Mouse (Mus musculus) hindbrain, embryonic 12.5 days (tissue): ENCODE results near the gene Ptcd2. TPM values are rescaled to one million over a fixed set of nuclear protein-coding genes. Genes with fewer than 3 reads are reported as not detected.
A peak's percentile ranks its signal among the peaks of the same experiment; 100 is the strongest.

Source experiments
- ATAC-seq: fragments of 200-750 bp; cut with Nextera tagmentation; 2 replicates; pipeline ENCODE4 v1.8.0; 2017; ENCODE audit warnings: moderate TSS enrichment; ENCODE audit not compliant: low FRiP score
- H3K27ac ChIP-seq: fragments of 300-500 bp; sonication (generic); 2 replicates; pipeline ENCODE4 v1.5.1; 2016; ENCODE audit warnings: mild to moderate bottlenecking
- H3K27me3 ChIP-seq: fragments of 300-500 bp; sonication (generic); 2 replicates; pipeline ENCODE4 v1.6.1; 2016; ENCODE audit warnings: mild to moderate bottlenecking
- H3K36me3 ChIP-seq: fragments of 300-500 bp; sonication (generic); 2 replicates; pipeline ENCODE4 v1.6.1; 2016; ENCODE audit warnings: mild to moderate bottlenecking
- H3K4me1 ChIP-seq: fragments of 300-500 bp; sonication (generic); 2 replicates; pipeline ENCODE4 v1.6.1; 2016
- H3K4me2 ChIP-seq: fragments of 300-500 bp; sonication (generic); replicated peaks from 2 replicates; pipeline ENCODE4 v1.6.1; 2016; ENCODE audit warnings: mild to moderate bottlenecking
- H3K4me3 ChIP-seq: fragments of 300-500 bp; sonication (generic); 2 replicates; pipeline ENCODE4 v1.5.1; 2016; ENCODE audit warnings: mild to moderate bottlenecking
- H3K9ac ChIP-seq: fragments of 300-500 bp; sonication (generic); 2 replicates; pipeline ENCODE4 v1.6.1; 2016; ENCODE audit warnings: mild to moderate bottlenecking, moderate library complexity
- H3K9me3 ChIP-seq: fragments of 300-500 bp; sonication (generic); replicated peaks from 2 replicates; pipeline ENCODE4 v1.6.1; 2016; ENCODE audit warnings: mild to moderate bottlenecking
- WGBS: fragments of 180-500 bp; shearing (Covaris S2); methylation state at CpG from one replicate; pipeline ENCODE4 v1.1.7; 2016; 5-methylcytosine and 5-hydroxymethylcytosine counted together
- polyA plus RNA-seq: library from polyadenylated mRNA; unstranded; fragments of >200 nt; fragmentation: Nextera tagmentation; extraction: Ambion mirVana; gene quantifications from 2 replicates; pipeline ENCODE4 v1.2.1, GENCODE M21; 2016

The Ptcd2 gene
- polyA plus RNA-seq, 1 experiment from 2014 or later: 46.2 TPM

- Histone ChIP-seq H3K27ac (no peak overlapping the region), H3K9ac (no peak overlapping the region), H3K36me3 (no peaks in the 10 kb centered on the region), H3K4me3 (no peak overlapping the region), H3K27me3 (no peaks in the 10 kb centered on the region), H3K9me3 (no peaks in the 10 kb centered on the region), H3K4me1 (0 out of 2 replicates have a peak, but pooled peaks cover 6% of the 10 kb centered on the region), H3K4me2 (no peak overlapping the region)
- 71% methylated on average over 4 of the region's 4 CpGs for WGBS
- ATAC-seq: no peak
Observed at GRCm38 (mm10) chr13:99374191-99374590, 29.7 kb upstream of the Ptcd2 start.

GRCm38 (mm10) chr13:99373684-99374083, 29.2 kb upstream of the Ptcd2 start:
- H3K27ac ChIP-seq: no peak overlapping the region
- ATAC-seq: no peak
- H3K9ac ChIP-seq: no peak overlapping the region
- no peaks in the 10 kb centered on the region for H3K36me3 ChIP-seq
- H3K4me3 ChIP-seq: no peak overlapping the region
- H3K27me3 ChIP-seq: no peaks in the 10 kb centered on the region
- 76% methylated on average over 7 of the region's 7 CpGs for WGBS
- H3K4me1 ChIP-seq: peaks cover 11% of the 10 kb centered on the region; the same call in 1 of the 2 replicates
- H3K4me2 ChIP-seq: no peak overlapping the region
- no peaks in the 10 kb centered on the region for H3K9me3 ChIP-seq

- no peaks in the 10 kb centered on the region for H3K9me3 ChIP-seq
- no peak for ATAC-seq
- H3K36me3 ChIP-seq: 0 out of 2 replicates have a peak, but pooled peaks cover 5% of the 10 kb centered on the region
- no peak overlapping the region for H3K4me2 ChIP-seq
- no peaks in the 10 kb centered on the region for H3K27me3 ChIP-seq
- H3K4me1 ChIP-seq: peaks cover 11% of the 10 kb centered on the region; the same call in 1 of the 2 replicates
- no peak overlapping the region for H3K27ac ChIP-seq
- 89% methylated on average over 5 of the region's 5 CpGs for WGBS
- no peak overlapping the region for H3K4me3 ChIP-seq
- H3K9ac ChIP-seq: no peak overlapping the region
Observed at GRCm38 (mm10) chr13:99371285-99371684, 26.8 kb upstream of the Ptcd2 start.

GRCm38 (mm10) chr13:99369103-99369502, 24.6 kb upstream of the Ptcd2 start:
- no peak overlapping the region for H3K9ac ChIP-seq
- 61% methylated on average over 12 of the region's 12 CpGs for WGBS
- no peak overlapping the region for H3K4me3 ChIP-seq
- no peaks in the 10 kb centered on the region for H3K27me3 ChIP-seq
- H3K4me1 ChIP-seq: peaks cover 9% of the 10 kb centered on the region; the same call in 1 of the 2 replicates
- H3K4me2 ChIP-seq: no peak overlapping the region
- peaks cover 12% of the 10 kb centered on the region; the same call in 1 of the 2 replicates for H3K36me3 ChIP-seq
- H3K27ac ChIP-seq: no peak overlapping the region
- ATAC-seq: no peak
- no peaks in the 10 kb centered on the region for H3K9me3 ChIP-seq

GRCm38 (mm10) chr13:99367554-99368174, 23.2 kb upstream of the Ptcd2 start:
- H3K9ac ChIP-seq: no peak overlapping the region
- peaks cover 19% of the 10 kb centered on the region; the same call in 1 of the 2 replicates for H3K36me3 ChIP-seq
- WGBS: 92% methylated on average over 12 of the region's 12 CpGs
- H3K4me3 ChIP-seq: no peak overlapping the region
- H3K9me3 ChIP-seq: no peaks in the 10 kb centered on the region
- ATAC-seq: no peak
- no peak overlapping the region for H3K27ac ChIP-seq
- peaks cover 11% of the 10 kb centered on the region for H3K4me1 ChIP-seq
- H3K27me3 ChIP-seq: no peaks in the 10 kb centered on the region
- H3K4me2 ChIP-seq: no peak overlapping the region

- no peaks in the 10 kb centered on the region for H3K9me3 ChIP-seq
- peaks cover 22% of the 10 kb centered on the region; the same call in 1 of the 2 replicates for H3K36me3 ChIP-seq
- peaks cover 11% of the 10 kb centered on the region for H3K4me1 ChIP-seq
- H3K4me3 ChIP-seq: no peak overlapping the region
- ATAC-seq: no peak
- no peaks in the 10 kb centered on the region for H3K27me3 ChIP-seq
- WGBS: 89% methylated on average over 5 of the region's 5 CpGs
- H3K4me2 ChIP-seq: no peak overlapping the region
- H3K9ac ChIP-seq: no peak overlapping the region
- H3K27ac ChIP-seq: no peak overlapping the region
Observed at GRCm38 (mm10) chr13:99366422-99367175, 22.1 kb upstream of the Ptcd2 start.

GRCm38 (mm10) chr13:99363866-99364265, 19.4 kb upstream of the Ptcd2 start:
- H3K4me3 ChIP-seq: no peak overlapping the region
- no peaks in the 10 kb centered on the region for H3K27me3 ChIP-seq
- H3K9me3 ChIP-seq: no peaks in the 10 kb centered on the region
- 53% methylated on average over 4 of the region's 4 CpGs for WGBS
- ATAC-seq: no peak
- peaks cover 25% of the 10 kb centered on the region; the same call in 1 of the 2 replicates for H3K36me3 ChIP-seq
- H3K4me1 ChIP-seq: peaks cover 7% of the 10 kb centered on the region
- no peak overlapping the region for H3K27ac ChIP-seq
- no peak overlapping the region for H3K9ac ChIP-seq
- no peak overlapping the region for H3K4me2 ChIP-seq

GRCm38 (mm10) chr13:99358921-99359320, 14.4 kb upstream of the Ptcd2 start:
- H3K4me1 ChIP-seq: peaks cover 4% of the 10 kb centered on the region; the same call in 1 of the 2 replicates
- H3K9me3 ChIP-seq: no peaks in the 10 kb centered on the region
- H3K36me3 ChIP-seq: 0 out of 2 replicates have a peak, but pooled peaks cover 13% of the 10 kb centered on the region
- no peaks in the 10 kb centered on the region for H3K27me3 ChIP-seq
- no peak overlapping the region for H3K4me3 ChIP-seq
- 72% methylated on average over 14 of the region's 14 CpGs for WGBS
- ATAC-seq: peak; percentile 72
- no peak overlapping the region for H3K27ac ChIP-seq
- no peak overlapping the region for H3K9ac ChIP-seq
- no peak overlapping the region for H3K4me2 ChIP-seq

- H3K27ac ChIP-seq: no peak overlapping the region; the same call in 1 of the 2 replicates
- 37% methylated on average over 9 of the region's 9 CpGs for WGBS
- H3K9ac ChIP-seq: no peak overlapping the region
- no peak overlapping the region for H3K4me3 ChIP-seq
- H3K4me2 ChIP-seq: no peak overlapping the region
- no peaks in the 10 kb centered on the region for H3K27me3 ChIP-seq
- 0 out of 2 replicates have a peak, but pooled peaks cover 2% of the 10 kb centered on the region for H3K36me3 ChIP-seq
- ATAC-seq: no peak
- H3K9me3 ChIP-seq: no peaks in the 10 kb centered on the region
- peaks cover 3% of the 10 kb centered on the region; the same call in 1 of the 2 replicates for H3K4me1 ChIP-seq
Observed at GRCm38 (mm10) chr13:99356428-99357265, 12.1 kb upstream of the Ptcd2 start.

- no peak for ATAC-seq
- 73% methylated on average over 7 of the region's 7 CpGs for WGBS
- H3K4me3 ChIP-seq: no peak overlapping the region
Observed at GRCm38 (mm10) chr13:99355861-99356260, 11.4 kb upstream of the Ptcd2 start.

GRCm38 (mm10) chr13:99355072-99355471, 10.6 kb upstream of the Ptcd2 start:
- Histone ChIP-seq H3K27ac (no peak overlapping the region), H3K9ac (no peak overlapping the region), H3K4me2 (no peak overlapping the region), H3K4me3 (no peak overlapping the region), H3K27me3 (no peaks in the 10 kb centered on the region), H3K36me3 (0 out of 2 replicates have a peak, but pooled peaks cover 10% of the 10 kb centered on the region), H3K9me3 (no peaks in the 10 kb centered on the region), H3K4me1 (peaks cover 3% of the 10 kb centered on the region; the same call in 1 of the 2 replicates)
- 88% methylated on average over 6 of the region's 6 CpGs for WGBS
- ATAC-seq: no peak

More at GRCm38 (mm10) chr13:99355861-99356260, 11.4 kb upstream of the Ptcd2 start:
- Histone ChIP-seq H3K4me1 (peaks cover 3% of the 10 kb centered on the region; the same call in 1 of the 2 replicates), H3K9me3 (no peaks in the 10 kb centered on the region), H3K36me3 (0 out of 2 replicates have a peak, but pooled peaks cover 6% of the 10 kb centered on the region), H3K4me2 (no peak overlapping the region), H3K27me3 (no peaks in the 10 kb centered on the region), H3K9ac (no peak overlapping the region), H3K27ac (no peak overlapping the region)

GRCm38 (mm10) chr13:99353490-99353851, 9.0 kb upstream of the Ptcd2 start:
- Histone ChIP-seq H3K36me3 (peaks cover 16% of the 10 kb centered on the region), H3K27me3 (no peaks in the 10 kb centered on the region), H3K9ac (peak overlapping the region; percentile 50), H3K4me3 (peak overlapping the region; percentile 43), H3K27ac (peak overlapping the region; percentile 73), H3K4me1 (0 out of 2 replicates have a peak, but pooled peaks cover 3% of the 10 kb centered on the region), H3K4me2 (peak overlapping the region; percentile 68), H3K9me3 (no peaks in the 10 kb centered on the region)
- ATAC-seq: peak; percentile 18; the same call in 1 of the 2 replicates
- 17% methylated on average over 7 of the region's 7 CpGs for WGBS
